Mouse (Mus musculus): ENCODE measurements around the gene Zfp865.

DNA sequence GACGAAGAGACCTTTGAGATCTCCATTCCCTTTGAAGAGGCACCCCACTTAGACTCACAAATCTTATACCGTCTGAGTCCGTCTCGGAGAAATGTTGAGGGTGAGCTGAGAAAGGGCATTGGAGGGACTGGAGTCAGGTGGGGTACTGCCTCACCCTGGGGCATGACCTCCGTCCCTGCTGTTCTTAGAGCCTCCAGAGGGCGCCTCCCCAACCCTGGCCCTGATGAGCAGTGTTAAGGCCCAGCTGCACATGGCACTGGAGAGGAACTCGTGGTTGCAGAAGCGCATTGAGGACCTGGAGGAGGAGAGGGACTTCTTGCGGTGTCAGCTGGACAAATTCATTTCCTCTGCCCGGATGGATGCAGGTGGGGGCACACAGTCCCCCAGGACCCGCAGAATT, 37.6 kb downstream of the Zfp865 start:
- TF ChIP-seq POLR2A (IDR thresholded peaks at IDR 0.05; ENCODE audit: low read depth, low read length) (no peak), MYC (IDR thresholded peaks at IDR 0.05; ENCODE audit: low read depth, low read length) (peak; percentile 63), CTCF (conservative IDR thresholded peaks at IDR 0.05 in 1 of 2, IDR thresholded peaks at IDR 0.05 in 1 of 2; ENCODE audit: low read depth in 2 of 2, low read length in 2 of 2) (peak in 1 of 2 experiments; percentile 60; a peak in 2 of 4 replicates), MAZ (IDR thresholded peaks at IDR 0.05; ENCODE audit: low read depth, low read length) (no peak), ZMIZ1 (IDR thresholded peaks at IDR 0.05; ENCODE audit: low read depth, low read length) (no peak), RCOR1 (conservative IDR thresholded peaks at IDR 0.05; ENCODE audit: low read depth, low read length) (no peak), PAX5 (IDR thresholded peaks at IDR 0.05; ENCODE audit: low read length) (no peak), MXI1 (IDR thresholded peaks at IDR 0.05; ENCODE audit: low read depth, low read length) (no peak), ZKSCAN1 (IDR thresholded peaks at IDR 0.05; ENCODE audit: borderline replicate concordance, low read depth, low read length) (no peak), USF2 (conservative IDR thresholded peaks at IDR 0.05; ENCODE audit: low read depth, low read length) (no peak), ZNF384 (IDR thresholded peaks at IDR 0.05; ENCODE audit: low read depth, low read length) (no peak), MEF2A (IDR thresholded peaks at IDR 0.05; ENCODE audit: borderline replicate concordance, low read depth, low read length) (no peak), NRF1 (IDR thresholded peaks at IDR 0.05; ENCODE audit: low read depth, low read length) (no peak)
